Mouse (Mus musculus) midbrain, embryonic 16.5 days (tissue): Measurements from ENCODE around the gene Smim6. TPM values are rescaled to one million over a fixed set of nuclear protein-coding genes. Genes with fewer than 3 reads are reported as not detected.

ENCODE experiments used
- ATAC-seq: fragments of 200-750 bp; cut with Nextera tagmentation; 2 replicates; pipeline ENCODE4 v1.8.0; 2017; ENCODE audit warnings: moderate TSS enrichment
- H3K27ac ChIP-seq: fragments of 300-500 bp; sonication (generic); 2 replicates; pipeline ENCODE4 v1.5.1; 2014; ENCODE audit warnings: mild to moderate bottlenecking, low read length, mixed read lengths
- H3K27me3 ChIP-seq: fragments of 300-500 bp; sonication (generic); 2 replicates; pipeline ENCODE4 v1.6.1; 2014; ENCODE audit warnings: low read depth, low read length, mixed read lengths; ENCODE audit not compliant: control insufficient read depth, insufficient read depth
- H3K36me3 ChIP-seq: fragments of 300-500 bp; sonication (generic); 2 replicates; pipeline ENCODE4 v1.6.1; 2014; ENCODE audit warnings: mild to moderate bottlenecking, low read length, moderate library complexity, mixed read lengths; ENCODE audit not compliant: control insufficient read depth, insufficient read depth
- H3K4me1 ChIP-seq: fragments of 300-500 bp; sonication (generic); 2 replicates; pipeline ENCODE4 v1.6.1; 2014; ENCODE audit warnings: mild to moderate bottlenecking, low read length, mixed read lengths; ENCODE audit not compliant: control insufficient read depth, insufficient read depth
- H3K4me2 ChIP-seq: fragments of 300-500 bp; sonication (generic); 2 replicates; pipeline ENCODE4 v1.6.1; 2014; ENCODE audit warnings: mild to moderate bottlenecking, low read length, mixed read lengths
- H3K4me3 ChIP-seq: fragments of 300-500 bp; sonication (generic); 2 replicates; pipeline ENCODE4 v1.5.1; 2014; ENCODE audit warnings: low read depth, mild to moderate bottlenecking, low read length, moderate library complexity, mixed read lengths
- H3K9ac ChIP-seq: fragments of 300-500 bp; sonication (generic); 2 replicates; pipeline ENCODE4 v1.6.1; 2014; ENCODE audit warnings: low read depth, low read length, mixed read lengths
- H3K9me3 ChIP-seq: fragments of 300-500 bp; sonication (generic); replicated peaks from 2 replicates; pipeline ENCODE4 v1.6.1; 2014; ENCODE audit warnings: mild to moderate bottlenecking, low read length, mixed read lengths; ENCODE audit not compliant: control insufficient read depth, poor library complexity, severe bottlenecking
- WGBS: fragments of 180-500 bp; shearing (Covaris S2); extraction: QIAGEN DNeasy Blood & Tissue Kit; methylation state at CpG from one replicate; pipeline ENCODE4 v1.1.7; 2014; 5-methylcytosine and 5-hydroxymethylcytosine counted together
- polyA plus RNA-seq: library from polyadenylated mRNA; unstranded; fragments of >200 nt; fragmentation: Nextera tagmentation; extraction: Ambion mirVana; gene quantifications from 2 replicates; pipeline ENCODE4 v1.2.1, GENCODE M21; 2015

Smim6 gene
- polyA plus RNA-seq, 1 experiment from 2014 or later, result 0.44 TPM

- H3K27ac ChIP-seq, result no peak overlapping the region
- no peak overlapping the region for H3K4me3 ChIP-seq
- no peaks in the 10 kb centered on the region for H3K9me3 ChIP-seq
- no peak overlapping the region for H3K4me2 ChIP-seq
- no peak for ATAC-seq
- peaks cover 5% of the 10 kb centered on the region; the same call in 1 of the 2 replicates for H3K36me3 ChIP-seq
- WGBS, result 80% methylated on average over 8 of the region's 8 CpGs
- no peaks in the 10 kb centered on the region for H3K27me3 ChIP-seq
- no peaks in the 10 kb centered on the region for H3K4me1 ChIP-seq
- no peak overlapping the region for H3K9ac ChIP-seq
These were observed 7.4 kb upstream of the Smim6 start for GRCm38 (mm10) chr11:115904231-115904955.

- no peak for ATAC-seq
These were observed 6.6 kb upstream of the Smim6 start for GRCm38 (mm10) chr11:115904956-115905790.

GRCm38 (mm10) chr11:115906116-115906515 is 5.7 kb upstream of the Smim6 start:
- 78% methylated on average over 3 of the region's 3 CpGs for WGBS
- H3K9ac ChIP-seq, result no peak overlapping the region

More at GRCm38 (mm10) chr11:115904956-115905790, 6.6 kb upstream of the Smim6 start:
- Histone ChIP-seq H3K4me3 (no peak overlapping the region), H3K9me3 (no peaks in the 10 kb centered on the region), H3K27ac (no peak overlapping the region), H3K36me3 (peaks cover 5% of the 10 kb centered on the region; the same call in 1 of the 2 replicates), H3K4me2 (no peak overlapping the region), H3K27me3 (no peaks in the 10 kb centered on the region), H3K4me1 (no peaks in the 10 kb centered on the region), H3K9ac (peak overlapping the region; percentile 1; the same call in 1 of the 2 replicates)
- 46% methylated on average over 16 of the region's 16 CpGs for WGBS

GRCm38 (mm10) chr11:115906521-115906920 is 5.3 kb upstream of the Smim6 start:
- no peak overlapping the region for H3K9ac ChIP-seq
- no peaks in the 10 kb centered on the region for H3K27me3 ChIP-seq
- 88% methylated on average over 5 of the region's 5 CpGs for WGBS
- H3K27ac ChIP-seq, result no peak overlapping the region
- H3K36me3 ChIP-seq, result peaks cover 5% of the 10 kb centered on the region; the same call in 1 of the 2 replicates
- no peaks in the 10 kb centered on the region for H3K9me3 ChIP-seq
- no peak for ATAC-seq
- H3K4me2 ChIP-seq, result no peak overlapping the region
- no peak overlapping the region for H3K4me3 ChIP-seq
- H3K4me1 ChIP-seq, result no peaks in the 10 kb centered on the region

More at GRCm38 (mm10) chr11:115906116-115906515, 5.7 kb upstream of the Smim6 start:
- no peaks in the 10 kb centered on the region for H3K27me3 ChIP-seq
- H3K4me2 ChIP-seq, result no peak overlapping the region
- H3K4me3 ChIP-seq, result no peak overlapping the region
- ATAC-seq, result no peak
- H3K9me3 ChIP-seq, result no peaks in the 10 kb centered on the region
- no peaks in the 10 kb centered on the region for H3K4me1 ChIP-seq
- H3K36me3 ChIP-seq, result peaks cover 5% of the 10 kb centered on the region; the same call in 1 of the 2 replicates
- no peak overlapping the region for H3K27ac ChIP-seq

GRCm38 (mm10) chr11:115911134-115911561 is 669 bp upstream of the Smim6 start:
- ATAC-seq, result no peak
- Histone ChIP-seq H3K4me2 (no peak overlapping the region), H3K27me3 (no peaks in the 10 kb centered on the region), H3K4me3 (no peak overlapping the region), H3K9me3 (no peaks in the 10 kb centered on the region), H3K36me3 (peaks cover 7% of the 10 kb centered on the region), H3K27ac (no peak overlapping the region), H3K4me1 (no peaks in the 10 kb centered on the region), H3K9ac (no peak overlapping the region)
- WGBS, result 96% methylated on average over 5 of the region's 5 CpGs

- no peak overlapping the region for H3K27ac ChIP-seq
- no peak overlapping the region for H3K4me2 ChIP-seq
- H3K4me1 ChIP-seq, result no peaks in the 10 kb centered on the region
- peaks cover 8% of the 10 kb centered on the region for H3K36me3 ChIP-seq
- H3K9me3 ChIP-seq, result no peaks in the 10 kb centered on the region
- H3K4me3 ChIP-seq, result no peak overlapping the region
- no peaks in the 10 kb centered on the region for H3K27me3 ChIP-seq
- H3K9ac ChIP-seq, result no peak overlapping the region
- WGBS, result 90% methylated on average over 4 of the region's 4 CpGs
- no peak for ATAC-seq
These were observed 4.8 kb downstream of the Smim6 start for GRCm38 (mm10) chr11:115916579-115916978.

GRCm38 (mm10) chr11:115918637-115919036 is 6.8 kb downstream of the Smim6 start:
- no peaks in the 10 kb centered on the region for H3K4me1 ChIP-seq
- no peak overlapping the region for H3K9ac ChIP-seq
- no peak for ATAC-seq
- no peak overlapping the region for H3K4me2 ChIP-seq
- H3K4me3 ChIP-seq, result no peak overlapping the region
- H3K36me3 ChIP-seq, result peaks cover 7% of the 10 kb centered on the region
- no peaks in the 10 kb centered on the region for H3K9me3 ChIP-seq
- 86% methylated on average over 5 of the region's 5 CpGs for WGBS
- H3K27me3 ChIP-seq, result no peaks in the 10 kb centered on the region
- no peak overlapping the region for H3K27ac ChIP-seq

GRCm38 (mm10) chr11:115919073-115919472 is 7.3 kb downstream of the Smim6 start:
- H3K36me3 ChIP-seq, result peaks cover 7% of the 10 kb centered on the region
- H3K4me1 ChIP-seq, result no peaks in the 10 kb centered on the region
- ATAC-seq, result no peak
- no peak overlapping the region for H3K27ac ChIP-seq
- no peak overlapping the region for H3K4me3 ChIP-seq
- no peak overlapping the region for H3K9ac ChIP-seq
- 90% methylated on average over 5 of the region's 5 CpGs for WGBS
- no peak overlapping the region for H3K4me2 ChIP-seq
- H3K9me3 ChIP-seq, result no peaks in the 10 kb centered on the region
- no peaks in the 10 kb centered on the region for H3K27me3 ChIP-seq
